11 mouse cellular contexts compared by ENCODE assay signal in the genomic region with DNA sequence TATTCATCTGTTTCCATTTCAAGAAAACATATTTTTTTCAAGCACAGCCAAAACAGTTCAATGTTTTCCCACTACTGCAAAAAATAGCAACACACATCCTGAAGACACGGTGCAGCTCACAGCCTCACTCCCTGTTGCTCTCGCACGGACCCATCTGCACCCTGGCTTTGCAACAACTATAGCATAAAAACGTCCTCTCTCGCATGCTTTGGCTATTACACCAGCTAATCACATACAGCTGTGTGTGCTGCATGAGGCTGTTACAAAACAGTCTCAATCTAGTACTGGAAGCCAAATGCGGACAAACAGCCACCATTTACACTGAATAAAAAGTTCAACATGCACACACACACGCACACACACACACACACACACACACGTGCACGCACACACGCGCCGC.
A peak's percentile ranks its signal among the peaks of the same experiment; 100 is the strongest.
DNase-seq lines count a peak whose midpoint lies in the region; ATAC-seq and TF ChIP-seq lines count a peak whose summit lies in the region.
"Had no signal": no experiment of that assay in that cellular context is flagged by ENCODE, and none has a peak within 500 bp of the region (broad histone marks: within the 10 kb centered on the region; RNA-seq: fewer than 3 reads in every experiment).

No protein-coding gene starts in this region.

- WGBS in hindbrain, postnatal 0 days, result 72% methylated on average over 12 of the region's 12 CpGs
- WGBS in hindbrain, embryonic 11.5 days, result 85% methylated on average over 12 of the region's 12 CpGs

- H3K27ac ChIP-seq in hindbrain, postnatal 0 days, result no peak overlapping the region
- no peak overlapping the region for H3K27ac ChIP-seq in hindbrain, embryonic 11.5 days (ENCODE audit: low read depth, low read length)

- H3K4me1 ChIP-seq in hindbrain, postnatal 0 days (ENCODE audit: insufficient read depth, low read length), result peaks cover 6% of the 10 kb centered on the region; the same call in 1 of the 2 replicates
- no peaks in the 10 kb centered on the region for H3K4me1 ChIP-seq in hindbrain, embryonic 11.5 days (replicated peaks; ENCODE audit: control insufficient read depth, insufficient read depth, low read length)

- H3K9ac ChIP-seq in hindbrain, postnatal 0 days (replicated peaks; ENCODE audit: low read length), result no peak overlapping the region
- no peak overlapping the region for H3K9ac ChIP-seq in hindbrain, embryonic 11.5 days (ENCODE audit: low read depth, low read length)

- H3K9me3 ChIP-seq in hindbrain, postnatal 0 days (ENCODE audit: low read length), result no peaks in the 10 kb centered on the region
- H3K9me3 ChIP-seq in hindbrain, embryonic 11.5 days (ENCODE audit: control insufficient read depth, low read length), result no peaks in the 10 kb centered on the region

- H3K36me3 ChIP-seq in hindbrain, postnatal 0 days (ENCODE audit: insufficient read depth, low read length), result no peaks in the 10 kb centered on the region
- H3K36me3 ChIP-seq in hindbrain, embryonic 11.5 days (ENCODE audit: control insufficient read depth, insufficient read depth, low read length), result no peaks in the 10 kb centered on the region
- H3K36me3 ChIP-seq: G1E had no signal

- peak overlapping the region; percentile 10; the same call in 1 of the 2 replicates for H3K4me2 ChIP-seq in hindbrain, postnatal 0 days (ENCODE audit: low read depth, low read length)
- H3K4me2 ChIP-seq in hindbrain, embryonic 11.5 days (replicated peaks; ENCODE audit: low read depth, low read length), result no peak overlapping the region

- H3K4me3 ChIP-seq in hindbrain, postnatal 0 days (ENCODE audit: low read length), result no peak overlapping the region
- no peak overlapping the region for H3K4me3 ChIP-seq in hindbrain, embryonic 11.5 days (ENCODE audit: low read depth, low read length)

- no peak for TF ChIP-seq CTCF in hindbrain, postnatal 0 days (IDR thresholded peaks at IDR 0.05; ENCODE audit: low read depth)

- no peak for ATAC-seq in hindbrain, postnatal 0 days
- no peak for ATAC-seq in hindbrain, embryonic 11.5 days (ENCODE audit: low FRiP score)
- ATAC-seq: intestine, postnatal 0 days had no signal

- peak; percentile 65 for DNase-seq in embryo, embryonic 10 days (ENCODE audit: low spot score)
- DNase-seq in embryo, embryonic 9.5 days (ENCODE audit: extremely low spot score), result no peak
- no peak for DNase-seq in hindbrain, postnatal 0 days (ENCODE audit: low spot score)
- no peak for DNase-seq in hindbrain, embryonic 11.5 days (ENCODE audit: low spot score)
- DNase-seq in 3T3-L1 (ENCODE audit: low read depth, low spot score), result peak; percentile 53
- DNase-seq in forelimb bud, embryonic 11.5 days (ENCODE audit: low read depth, low spot score), result peak; percentile 77
- DNase-seq in thymus, postnatal 0 days (ENCODE audit: low spot score), result no peak
- DNase-seq in cerebellum, adult 8-10 months, result no peak
- DNase-seq: thymus, postnatal 36 days had no signal

- no peaks in the 10 kb centered on the region for H3K27me3 ChIP-seq in hindbrain, postnatal 0 days (ENCODE audit: insufficient read depth, low read length)
- no peaks in the 10 kb centered on the region for H3K27me3 ChIP-seq in hindbrain, embryonic 11.5 days (ENCODE audit: control insufficient read depth, insufficient read depth, low read length)

Comparison
In these comparisons a context has a peak if more than half of its experiments do, and no peak if none do; other contexts are left out.
1. DNase-seq: peak in embryo, embryonic 10 days (single experiment), 3T3-L1 (single experiment) and forelimb bud, embryonic 11.5 days (single experiment); none in embryo, embryonic 9.5 days (single experiment), hindbrain, postnatal 0 days (single experiment), hindbrain, embryonic 11.5 days (single experiment), thymus, postnatal 0 days (single experiment) and cerebellum, adult 8-10 months (single experiment).